Mouse (Mus musculus): ENCODE results near the gene Nlk. TPM values are rescaled to one million over a fixed set of nuclear protein-coding genes. Genes with fewer than 3 reads are reported as not detected.
"Not testable (repeated sequence)": the region's sequence is repeated elsewhere in the genome, so short reads cannot be mapped to it uniquely, and the experiment has no call there.

The Nlk gene
- total RNA-seq, 2 experiments from 2014 or later = 26.7 to 29.8 TPM

GRCm38 (mm10) chr11:78557241-78557640, 139.9 kb downstream of the Nlk start:
- ATAC-seq (replicated peaks; ENCODE audit: low FRiP score, low TSS enrichment, poor library complexity, severe bottlenecking) = no peak

DNA sequence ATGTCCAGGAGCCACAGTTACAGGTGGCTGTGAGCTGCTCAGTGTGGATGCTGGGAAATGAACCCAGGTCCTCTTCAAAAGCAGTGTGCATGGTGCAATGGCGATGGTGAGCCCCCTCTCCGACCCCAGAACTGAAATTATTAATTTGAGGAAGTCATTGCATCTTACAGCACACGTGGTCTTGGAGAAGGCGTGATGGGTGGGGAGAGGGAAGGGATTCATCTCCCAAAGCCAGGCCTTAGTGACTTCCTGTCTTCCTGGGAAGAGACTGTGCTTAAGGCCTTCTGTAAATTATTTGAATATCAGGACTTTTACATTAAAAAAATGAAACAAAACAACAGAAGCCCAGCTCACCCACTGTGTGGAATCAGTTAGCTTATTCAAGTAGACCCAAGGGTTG, 141.1 kb downstream of the Nlk start:
- no peak for ATAC-seq (replicated peaks; ENCODE audit: low FRiP score, low TSS enrichment, poor library complexity, severe bottlenecking)

DNA sequence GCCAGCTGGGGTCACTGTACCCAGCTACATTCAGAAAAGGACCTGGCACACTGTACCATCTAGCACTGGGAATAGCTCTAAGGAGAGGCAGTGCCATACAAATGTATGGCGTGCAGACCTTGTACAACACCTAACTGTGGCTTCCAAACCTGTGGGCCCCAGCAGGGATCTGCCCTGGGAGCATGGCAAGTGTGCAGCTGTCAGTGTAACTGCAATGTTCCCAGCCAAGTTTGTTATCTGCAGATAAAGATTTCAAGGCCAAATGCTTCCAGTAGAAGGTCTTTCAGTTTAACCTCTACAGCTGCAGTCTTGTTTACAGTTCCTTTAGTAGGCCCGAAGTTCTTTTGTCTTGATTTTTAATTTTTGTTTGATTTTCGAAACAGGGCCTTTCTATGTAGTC, 141.6 kb downstream of the Nlk start:
- no peak for ATAC-seq (replicated peaks; ENCODE audit: low FRiP score, low TSS enrichment, poor library complexity, severe bottlenecking)

DNA sequence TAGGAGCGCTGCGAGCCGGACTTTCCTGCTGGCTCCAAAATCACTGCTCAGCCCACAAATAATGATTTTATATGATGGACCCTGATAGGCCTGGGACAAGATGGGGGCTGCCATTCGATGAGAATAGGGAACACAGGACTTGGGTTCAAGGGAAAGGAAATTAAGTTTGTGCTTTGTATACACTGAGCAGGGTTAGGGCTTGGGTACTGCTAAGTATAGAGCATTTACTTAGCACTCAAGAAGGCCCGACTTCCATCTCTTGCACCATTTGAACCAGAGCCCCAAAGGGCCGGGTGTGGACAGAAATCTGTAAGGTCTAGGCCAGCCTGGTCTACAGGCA, 146.1 kb downstream of the Nlk start:
- ATAC-seq (replicated peaks; ENCODE audit: low FRiP score, low TSS enrichment, poor library complexity, severe bottlenecking) = no peak

DNA sequence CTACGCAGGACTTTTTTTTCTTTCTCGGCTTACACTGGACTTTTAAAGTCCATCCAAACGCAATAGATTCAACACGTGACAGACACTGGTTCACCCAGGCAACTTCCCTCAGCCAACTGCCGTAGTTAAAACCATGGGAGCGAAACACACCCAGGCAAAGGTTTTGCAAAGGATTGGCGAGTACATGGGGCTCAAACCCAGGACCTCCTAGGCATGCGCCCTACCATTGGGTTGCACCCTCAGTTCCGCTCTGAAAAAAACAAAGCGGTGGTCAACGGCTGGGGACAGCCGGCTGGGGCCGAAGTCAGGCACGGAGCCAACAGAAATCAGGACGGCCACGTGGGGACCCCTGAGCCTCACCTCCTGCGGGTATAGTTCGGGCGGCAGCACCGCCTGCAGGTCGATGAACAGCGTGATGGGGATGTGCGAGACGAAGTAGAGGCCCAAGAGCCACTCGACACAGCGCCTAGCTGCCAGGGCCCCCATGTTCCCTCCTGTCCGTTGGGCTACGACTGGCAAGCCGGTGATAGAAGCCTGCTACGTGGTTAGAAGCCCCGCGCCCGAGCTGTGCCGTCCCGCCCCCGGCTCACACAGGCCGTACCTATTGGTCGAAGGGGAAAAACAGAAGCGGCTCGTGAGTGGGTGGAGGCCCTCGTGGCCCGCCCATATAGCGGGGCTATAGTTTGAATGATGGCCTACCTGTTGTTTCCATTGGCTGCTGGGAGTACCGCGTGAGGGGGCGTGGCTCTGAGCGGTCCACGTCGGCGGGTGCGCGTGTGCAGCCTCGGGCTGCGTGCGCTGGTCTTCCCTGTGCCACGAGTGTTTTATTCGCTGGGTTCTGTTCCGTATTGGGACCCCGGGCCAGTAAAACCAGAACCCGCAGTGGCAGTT, 146.8 kb downstream of the Nlk start, which contains the start of gene Tmem97:
Gene Tmem97 (minus strand): TSS at position 610 of the 891 bp plus-strand sequence.
- peak; percentile 99 for ATAC-seq (replicated peaks; ENCODE audit: low FRiP score, low TSS enrichment, poor library complexity, severe bottlenecking)

DNA sequence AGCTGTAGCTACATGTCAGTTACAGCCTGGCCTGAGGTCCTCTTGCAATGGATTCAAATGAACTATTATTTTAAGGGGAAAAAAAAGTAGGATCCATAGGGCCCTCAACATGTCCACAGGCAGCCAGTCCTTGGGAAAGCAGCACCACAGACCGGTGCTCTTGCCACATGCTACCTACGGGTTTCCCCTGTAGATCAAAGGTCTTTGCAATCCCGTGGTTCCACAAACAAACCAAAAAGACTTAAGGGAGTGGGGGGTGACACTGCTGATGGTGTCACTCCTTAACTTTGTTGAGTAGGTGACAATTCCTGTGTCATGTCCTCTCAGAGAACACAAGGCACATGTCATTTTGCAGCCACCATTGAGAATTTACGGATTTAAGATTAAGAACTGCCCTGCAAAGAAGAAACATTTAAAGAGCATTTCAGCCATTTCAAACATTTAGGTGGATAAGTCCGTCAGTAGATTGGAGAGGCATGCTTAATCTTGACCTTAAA, 147.6 kb downstream of the Nlk start:
- ATAC-seq (replicated peaks; ENCODE audit: low FRiP score, low TSS enrichment, poor library complexity, severe bottlenecking) = no peak

DNA sequence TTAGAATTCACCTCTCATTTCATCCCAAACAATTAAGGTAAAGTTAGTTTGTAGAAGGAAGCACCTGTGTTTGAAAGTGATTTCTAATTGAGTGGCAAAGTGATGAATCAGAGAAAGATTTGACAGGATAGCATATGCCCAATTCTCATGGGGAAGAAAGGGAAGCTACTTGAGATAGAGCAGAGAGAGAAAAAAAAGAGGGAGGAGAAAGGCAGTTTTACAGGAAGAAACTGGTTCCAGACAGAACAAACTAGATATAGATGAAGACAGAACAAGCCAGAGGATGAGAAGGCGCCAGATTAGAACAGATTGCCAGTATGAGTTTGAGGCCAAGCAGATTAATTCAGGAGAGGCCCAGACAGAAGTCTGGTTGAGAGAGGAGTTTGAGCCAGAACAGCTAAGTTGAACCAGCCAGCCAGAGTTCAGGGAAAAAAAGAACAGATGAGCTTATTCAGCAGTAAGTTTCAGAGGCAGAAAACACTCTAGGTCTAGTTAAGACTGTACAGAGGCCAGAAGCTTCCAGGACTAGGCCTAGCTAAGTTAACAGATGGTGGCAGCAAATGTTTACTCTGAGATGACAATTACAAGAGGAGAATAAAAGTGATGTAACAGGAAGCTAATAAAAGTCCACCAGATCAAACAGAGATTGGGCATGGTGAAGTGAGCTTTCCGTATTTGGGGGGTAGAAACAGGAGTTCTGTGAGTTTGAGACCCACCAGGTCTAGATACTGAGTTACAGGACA, 149.3 kb downstream of the Nlk start:
- ATAC-seq (replicated peaks; ENCODE audit: low FRiP score, low TSS enrichment, poor library complexity, severe bottlenecking) = no peak

- no peak for ATAC-seq (replicated peaks; ENCODE audit: low FRiP score, low TSS enrichment, poor library complexity, severe bottlenecking)
These were observed 152.0 kb downstream of the Nlk start for GRCm38 (mm10) chr11:78545181-78545580.

DNA sequence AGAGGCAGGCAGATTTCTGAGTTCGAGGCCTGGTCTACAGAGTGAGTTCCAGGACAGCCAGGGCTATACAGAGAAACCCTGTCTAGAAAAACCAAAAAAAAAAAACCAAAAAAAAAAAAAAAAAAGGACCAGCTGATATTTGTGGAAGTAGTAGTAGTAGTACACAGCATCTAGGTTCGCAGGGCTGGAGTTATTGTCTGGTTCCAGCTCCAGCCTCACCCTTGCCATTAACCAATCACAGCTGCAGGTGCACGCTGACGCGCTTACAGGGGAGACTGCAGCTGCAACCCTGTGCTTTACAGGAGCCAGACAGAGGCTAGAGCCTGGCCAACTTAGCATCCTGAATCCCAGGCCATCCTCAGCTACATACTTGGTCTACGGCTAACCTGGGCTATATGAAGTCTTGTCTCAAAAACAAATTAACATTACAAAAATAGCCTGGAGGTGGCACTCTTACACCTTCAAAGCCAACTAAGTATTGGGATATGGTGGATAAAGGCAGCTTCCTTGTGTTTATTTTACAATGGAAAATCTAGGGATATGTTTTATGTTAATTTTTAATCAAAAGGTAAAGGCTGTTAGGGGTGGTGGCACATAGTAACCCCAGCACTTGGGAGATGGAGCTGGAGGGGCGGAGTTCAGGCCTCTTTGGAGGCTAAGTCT, 152.6 kb downstream of the Nlk start:
- no peak for ATAC-seq (replicated peaks; ENCODE audit: low FRiP score, low TSS enrichment, poor library complexity, severe bottlenecking)

DNA sequence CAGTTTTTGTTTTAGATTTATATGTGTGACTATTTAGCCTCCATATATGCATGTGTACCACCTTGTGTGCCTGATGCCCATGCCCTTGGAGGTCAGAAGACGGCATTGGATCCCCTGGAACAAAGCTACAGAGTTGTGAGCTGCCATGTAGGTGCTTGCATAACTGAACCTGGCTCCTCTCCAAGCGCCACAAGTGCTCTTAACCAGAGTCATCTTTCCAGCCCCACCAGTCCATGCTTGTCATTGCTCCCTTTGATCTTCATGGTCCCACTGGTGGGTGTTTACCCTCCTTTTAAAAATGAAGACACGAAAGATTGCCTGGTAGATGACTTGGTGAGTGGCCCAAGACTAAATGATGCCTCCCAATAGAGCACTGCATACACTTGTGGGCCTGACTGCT, 156.8 kb downstream of the Nlk start:
- ATAC-seq (replicated peaks; ENCODE audit: low FRiP score, low TSS enrichment, poor library complexity, severe bottlenecking) = no peak

- no peak for ATAC-seq (replicated peaks; ENCODE audit: low FRiP score, low TSS enrichment, poor library complexity, severe bottlenecking)
These were observed 160.5 kb downstream of the Nlk start for GRCm38 (mm10) chr11:78536690-78537084.

- peak; percentile 96 for ATAC-seq (replicated peaks; ENCODE audit: low FRiP score, low TSS enrichment, poor library complexity, severe bottlenecking)
These were observed 161.0 kb downstream of the Nlk start, which contains the start of the genes Tnfaip1 and Ift20 for GRCm38 (mm10) chr11:78536080-78536689. Tnfaip1 (minus strand) TSS chr11:78536332. Ift20 (plus strand) TSS chr11:78536361.

- ATAC-seq (replicated peaks; ENCODE audit: low FRiP score, low TSS enrichment, poor library complexity, severe bottlenecking) = no peak
These were observed 161.6 kb downstream of the Nlk start for GRCm38 (mm10) chr11:78535376-78536079.

DNA sequence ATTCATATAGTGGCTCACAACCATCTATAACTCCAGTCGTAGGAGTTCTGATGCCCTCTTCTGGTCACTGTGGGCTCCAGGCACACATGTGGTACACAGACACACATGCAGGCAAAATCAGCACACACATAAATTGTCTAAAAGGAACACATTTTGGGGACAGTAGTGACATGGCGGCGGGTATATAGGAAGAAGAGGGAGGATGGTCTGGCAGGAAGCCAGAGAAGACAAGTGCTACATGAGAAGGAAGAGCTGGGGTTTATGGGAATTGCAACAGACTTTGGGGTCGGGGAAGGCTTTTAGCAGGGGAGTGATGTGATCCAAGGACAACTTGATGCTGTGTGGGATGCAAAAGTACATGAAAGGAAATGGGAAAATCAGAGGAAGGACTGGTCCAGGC, 162.7 kb downstream of the Nlk start:
- no peak for ATAC-seq (replicated peaks; ENCODE audit: low FRiP score, low TSS enrichment, poor library complexity, severe bottlenecking)

- not testable (repeated sequence) for ATAC-seq (replicated peaks; ENCODE audit: low FRiP score, low TSS enrichment, poor library complexity, severe bottlenecking)
These were observed 165.7 kb downstream of the Nlk start for GRCm38 (mm10) chr11:78531515-78531914.

DNA sequence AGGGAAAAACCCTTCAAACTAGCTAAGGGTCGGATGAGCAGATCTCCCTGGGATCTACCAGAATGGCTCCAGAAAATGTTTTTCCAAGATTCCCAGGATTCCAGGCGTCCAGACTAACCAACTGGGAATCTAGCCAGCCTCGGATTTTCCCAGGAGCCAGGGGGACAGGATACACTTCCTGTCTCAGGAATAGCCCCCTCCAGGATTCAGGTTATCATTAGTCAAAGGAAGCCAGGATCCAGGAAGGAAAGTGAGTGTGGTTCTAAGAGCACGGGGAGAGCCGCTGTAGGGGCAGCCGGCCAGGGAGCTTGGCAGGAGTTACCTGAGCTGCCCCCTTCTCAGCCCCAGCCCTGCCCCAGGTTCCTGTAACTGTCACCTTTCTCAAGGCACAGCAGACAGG, 166.1 kb downstream of the Nlk start:
- no peak for ATAC-seq (replicated peaks; ENCODE audit: low FRiP score, low TSS enrichment, poor library complexity, severe bottlenecking)

DNA sequence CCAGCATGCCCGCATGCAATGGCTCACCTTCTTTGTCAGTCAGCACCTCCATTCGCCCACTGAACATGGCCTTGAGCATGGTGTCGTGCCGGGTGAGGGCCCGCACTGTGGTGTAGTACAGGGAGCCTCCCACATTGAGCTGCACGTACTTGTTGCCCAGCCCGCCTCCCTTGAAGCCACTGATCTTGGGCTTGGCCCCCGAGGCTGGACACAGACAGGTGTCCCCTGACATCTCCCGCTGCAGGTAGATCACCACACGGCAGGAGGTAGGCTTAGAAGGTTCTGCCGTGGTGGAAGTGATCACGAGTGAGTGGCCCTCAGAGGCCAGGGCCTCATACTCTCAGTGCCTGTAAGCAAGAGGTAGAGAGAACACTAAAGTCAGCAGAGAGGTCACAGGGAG, 167.2 kb downstream of the Nlk start:
- ATAC-seq (replicated peaks; ENCODE audit: low FRiP score, low TSS enrichment, poor library complexity, severe bottlenecking) = no peak

GRCm38 (mm10) chr11:78528714-78529113, 168.5 kb downstream of the Nlk start:
- no peak for ATAC-seq (replicated peaks; ENCODE audit: low FRiP score, low TSS enrichment, poor library complexity, severe bottlenecking)

- no peak for ATAC-seq (replicated peaks; ENCODE audit: low FRiP score, low TSS enrichment, poor library complexity, severe bottlenecking)
These were observed 172.3 kb downstream of the Nlk start for GRCm38 (mm10) chr11:78524838-78525237.

Data from megakaryocyte-erythroid progenitor cell, adult 5-6 weeks (primary cell).